Mouse (Mus musculus) CH12F3 (cell line): ENCODE measurements around the gene Trub2.

Source experiments
- in situ Hi-C: fragments of 300-500 bp; cut with MboI; formaldehyde crosslinking; loops from 2 replicates; pipeline ENCODE4 v1.14.3; 2020; ENCODE audit warnings: low sequenced_read_pairs

Trub2 gene

DNA sequence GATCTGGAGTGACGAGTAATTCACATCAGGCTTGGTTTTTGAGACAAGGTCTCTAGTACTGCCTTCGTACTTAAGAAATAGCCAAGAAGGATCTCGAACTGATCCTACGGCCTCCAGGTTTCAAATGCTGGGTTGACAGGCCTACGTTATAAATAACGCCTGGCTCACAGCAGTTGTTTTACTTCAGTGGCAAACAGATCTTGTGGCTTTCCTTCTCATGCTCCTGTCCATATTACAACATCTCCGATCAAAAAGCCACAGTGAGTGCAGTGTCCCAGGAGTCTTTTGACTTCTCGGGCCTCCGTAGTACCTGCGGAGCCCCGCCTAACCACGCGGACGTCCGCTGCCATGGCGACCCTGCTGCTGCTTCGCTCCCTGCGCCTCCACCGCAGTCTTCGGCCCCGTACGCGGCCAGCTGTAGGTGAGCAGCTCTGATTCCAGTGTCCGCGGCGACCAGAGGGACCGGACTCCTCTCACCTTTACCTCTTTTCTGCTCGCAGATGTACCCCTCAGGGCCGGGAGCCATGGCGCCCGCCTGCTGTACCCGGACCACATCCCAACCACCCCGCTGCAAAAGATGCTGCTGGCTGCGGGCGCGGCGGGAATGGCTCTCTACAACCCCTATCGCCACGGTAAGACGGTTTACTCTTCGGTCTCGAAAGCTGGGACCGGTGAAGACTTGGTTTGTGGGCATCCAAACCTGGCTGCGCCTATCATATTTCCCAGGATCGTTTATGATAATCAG, at the start of gene Trub2:
Gene Trub2 (minus strand): TSS at position 566 of the 745 bp plus-strand sequence.
- in situ Hi-C loops = no loop called here

GRCm38 (mm10) chr2:29835391-29835899, 47.1 kb upstream of the Trub2 start:
- in situ Hi-C loops = no loop called here

GRCm38 (mm10) chr2:29833796-29834195, 45.5 kb upstream of the Trub2 start:
- in situ Hi-C loops = no loop called here

DNA sequence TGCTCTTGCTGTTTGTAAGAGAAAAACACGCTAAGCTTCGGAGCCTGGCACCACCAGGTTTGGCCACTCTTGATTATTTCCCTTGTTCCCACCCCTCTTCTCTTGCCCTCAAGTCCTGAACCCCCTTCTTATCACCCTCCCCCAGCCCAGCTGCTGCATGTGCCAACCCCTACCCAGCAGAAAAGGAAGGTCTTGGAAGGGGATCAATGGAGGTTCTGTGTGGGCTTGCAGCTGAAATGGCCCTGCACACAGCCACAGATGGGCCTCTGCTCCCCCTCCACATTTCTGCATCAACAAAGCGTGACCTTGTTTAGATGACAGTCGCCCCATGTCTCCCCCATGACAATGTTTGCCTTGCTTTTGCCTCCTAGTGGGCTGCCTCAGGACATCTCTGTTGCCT, 42.8 kb upstream of the Trub2 start:
- in situ Hi-C loops = no loop called here

GRCm38 (mm10) chr2:29827709-29828024, 39.4 kb upstream of the Trub2 start:
- in situ Hi-C loops = no loop called here

- in situ Hi-C loops = no loop called here
Observed at GRCm38 (mm10) chr2:29826926-29827708, 38.8 kb upstream of the Trub2 start.

GRCm38 (mm10) chr2:29826318-29826925, 38.1 kb upstream of the Trub2 start:
- in situ Hi-C loops = no loop called here

GRCm38 (mm10) chr2:29820025-29820817, 31.9 kb upstream of the Trub2 start, which contains the start of gene Urm1:
Gene Urm1 (plus strand): TSS chr2:29820075.
- in situ Hi-C loops = no loop called here

GRCm38 (mm10) chr2:29819363-29819762, 31.1 kb upstream of the Trub2 start:
- in situ Hi-C loops = no loop called here

- in situ Hi-C loops = no loop called here
Observed at GRCm38 (mm10) chr2:29817426-29818232, 29.3 kb upstream of the Trub2 start.

DNA sequence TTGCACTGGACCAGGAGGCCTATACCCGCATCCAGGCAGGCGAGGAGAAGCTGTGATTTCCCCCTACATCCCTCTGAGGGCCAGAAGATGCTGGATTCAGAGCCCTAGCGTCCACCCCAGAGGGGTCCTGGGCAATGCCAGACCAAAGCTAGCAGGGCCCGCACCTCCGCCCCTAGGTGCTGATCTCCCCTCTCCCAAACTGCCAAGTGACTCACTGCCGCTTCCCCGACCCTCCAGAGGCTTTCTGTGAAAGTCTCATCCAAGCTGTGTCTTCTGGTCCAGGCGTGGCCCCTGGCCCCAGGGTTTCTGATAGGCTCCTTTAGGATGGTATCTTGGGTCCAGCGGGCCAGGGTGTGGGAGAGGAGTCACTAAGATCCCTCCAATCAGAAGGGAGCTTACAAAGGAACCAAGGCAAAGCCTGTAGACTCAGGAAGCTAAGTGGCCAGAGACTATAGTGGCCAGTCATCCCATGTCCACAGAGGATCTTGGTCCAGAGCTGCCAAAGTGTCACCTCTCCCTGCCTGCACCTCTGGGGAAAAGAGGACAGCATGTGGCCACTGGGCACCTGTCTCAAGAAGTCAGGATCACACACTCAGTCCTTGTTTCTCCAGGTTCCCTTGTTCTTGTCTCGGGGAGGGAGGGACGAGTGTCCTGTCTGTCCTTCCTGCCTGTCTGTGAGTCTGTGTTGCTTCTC, 27.5 kb upstream of the Trub2 start:
- in situ Hi-C loops = no loop called here

- in situ Hi-C loops = no loop called here
Observed at GRCm38 (mm10) chr2:29803400-29803831, 15.1 kb upstream of the Trub2 start.

DNA sequence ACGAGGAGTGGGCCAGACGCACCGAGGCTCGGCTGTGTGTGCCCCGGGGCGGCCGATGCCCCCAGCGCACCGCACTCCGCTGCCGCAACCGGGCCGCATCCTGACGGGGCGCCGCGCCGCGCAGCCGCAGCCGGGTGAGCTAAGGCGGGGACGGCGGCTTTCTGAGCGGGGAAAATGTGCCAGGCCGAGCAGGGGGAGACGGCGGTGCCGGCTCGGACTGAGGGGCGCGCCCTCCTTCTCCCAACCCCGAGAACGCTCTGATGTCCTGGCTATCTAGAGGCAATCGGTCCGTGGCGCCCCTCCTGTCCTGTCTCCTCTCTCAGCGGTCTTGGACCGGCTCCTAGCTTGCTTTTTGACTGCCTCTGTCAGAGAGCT, 14.5 kb upstream of the Trub2 start:
- in situ Hi-C loops = no loop called here

DNA sequence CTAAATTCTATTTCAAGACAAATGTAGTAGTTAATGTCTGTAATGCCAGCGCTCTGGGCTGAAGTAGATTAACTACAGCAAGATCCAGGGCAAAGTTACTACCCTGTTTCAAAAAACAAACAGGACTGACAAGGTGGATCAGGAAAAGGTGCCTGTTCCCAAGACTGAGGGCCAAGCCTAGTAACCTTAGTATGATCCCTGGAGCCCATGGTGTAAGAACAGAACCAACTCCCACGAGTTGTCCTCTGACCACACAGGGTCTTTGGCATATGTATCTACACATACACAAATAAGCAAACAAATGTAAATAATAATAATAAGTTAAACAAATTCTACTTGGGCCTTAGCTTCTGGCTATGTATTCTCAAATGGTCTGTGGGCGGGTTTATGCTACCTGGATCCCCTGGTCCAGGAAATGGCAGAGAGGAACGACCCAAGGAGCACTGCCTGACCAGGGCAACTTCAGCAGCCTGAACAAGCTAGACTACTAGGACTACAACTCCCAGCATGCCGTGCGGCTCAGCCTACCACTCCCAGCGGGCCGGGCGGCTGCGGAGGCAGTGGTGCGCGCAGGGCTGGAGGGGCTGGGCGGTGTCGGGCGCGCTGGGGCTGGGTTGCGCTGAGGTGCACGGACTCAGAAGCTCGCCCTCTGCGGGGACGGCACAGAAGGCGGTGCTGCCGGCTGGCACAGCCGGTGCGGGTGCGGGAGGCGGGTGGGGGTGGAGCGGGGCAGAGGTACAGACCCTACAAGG, 13.9 kb upstream of the Trub2 start, which contains the start of gene Slc27a4:
Gene Slc27a4 (plus strand): TSS at position 560 of the 752 bp plus-strand sequence.
- in situ Hi-C loops = no loop called here

DNA sequence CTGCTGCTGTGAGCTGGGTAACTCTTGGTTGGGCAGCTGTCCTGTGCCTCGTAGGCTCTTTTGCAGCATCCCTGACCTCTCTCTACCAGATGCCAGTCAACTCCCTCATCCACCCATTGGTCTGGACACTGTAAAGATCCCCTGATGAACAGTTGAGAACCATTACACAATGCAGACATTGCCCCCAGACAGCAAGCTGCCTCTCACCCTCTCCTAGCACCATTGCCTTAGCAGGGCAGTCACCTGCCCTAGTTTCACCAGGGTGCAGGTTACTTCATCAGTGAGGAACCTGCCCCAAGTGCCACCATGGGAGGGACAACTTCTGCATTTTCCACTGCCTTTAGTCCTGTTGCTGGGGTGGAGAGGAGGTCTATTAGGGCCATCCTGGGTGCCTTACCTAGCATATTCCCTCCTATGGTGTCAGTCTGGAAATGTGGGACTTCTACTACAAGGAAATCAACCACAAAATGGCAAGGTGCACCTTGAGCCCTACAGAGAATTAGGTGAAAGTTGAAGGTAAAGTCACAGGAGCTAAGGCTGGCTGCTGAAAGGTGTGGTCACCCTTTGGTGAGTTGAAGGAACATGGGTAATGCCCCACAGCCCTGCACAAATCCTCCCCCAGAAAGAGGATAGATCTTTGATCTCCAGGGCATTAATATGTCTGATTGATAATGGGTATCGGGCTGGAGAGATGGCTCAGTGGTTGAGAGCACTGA, 4.6 kb upstream of the Trub2 start:
- in situ Hi-C loops = no loop called here

DNA sequence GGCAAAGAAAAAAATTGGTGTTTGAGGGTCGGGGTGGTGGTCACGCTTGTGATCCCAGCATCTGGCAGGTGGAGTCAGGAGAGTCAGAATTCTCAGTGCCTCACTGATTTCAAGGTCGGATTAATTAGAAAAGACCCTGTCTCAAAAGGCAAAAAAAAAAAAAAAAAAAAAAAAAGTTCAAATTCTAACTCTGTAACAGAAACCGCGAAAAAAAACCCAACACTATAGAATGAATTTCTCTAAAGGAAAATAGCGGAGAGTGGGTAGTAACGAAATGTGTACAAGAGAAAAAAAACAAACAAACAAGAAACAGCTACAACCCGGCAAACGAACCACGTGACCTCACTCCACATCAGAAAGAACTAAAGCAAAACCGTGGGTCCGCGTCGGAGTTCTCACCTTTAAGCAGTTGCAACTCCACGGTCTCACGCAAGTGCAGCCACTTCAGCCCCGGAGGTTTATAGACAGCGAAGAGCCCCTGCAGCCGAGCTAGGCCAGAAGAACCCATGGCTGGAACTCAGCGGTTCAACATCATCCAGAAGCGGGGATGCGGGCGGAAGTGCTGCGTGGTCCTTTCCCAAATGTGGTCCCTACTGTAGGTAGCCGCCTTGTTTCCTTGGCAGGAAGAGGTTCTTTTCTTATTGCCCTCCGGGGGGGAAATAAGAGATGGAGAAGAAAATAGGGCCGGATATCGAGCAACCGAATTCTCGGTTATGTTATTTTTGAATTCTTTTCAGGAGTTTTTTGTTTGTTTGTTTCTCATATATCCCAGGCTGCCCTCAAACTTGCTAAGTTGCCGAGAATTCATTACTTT, 991 bp downstream of the Trub2 start, which contains the start of gene Coq4:
Gene Coq4 (plus strand): TSS at position 390 of the 814 bp plus-strand sequence.
- in situ Hi-C loops = no loop called here

GRCm38 (mm10) chr2:29784290-29784689, 4.0 kb downstream of the Trub2 start:
- in situ Hi-C loops = no loop called here
